Mouse (Mus musculus): ENCODE measurements around the gene Acsf2. TPM values are rescaled to one million over a fixed set of nuclear protein-coding genes. Genes with fewer than 3 reads are reported as not detected.

Gene Acsf2
- polyA plus RNA-seq, 1 experiment from 2014 or later: 1.4 TPM

Other genes starting within 250 kb of the Acsf2 start
- 0.31 and 0.54 TPM in 2 replicates for gene Abcc3, start 208.9 kb downstream of the Acsf2 start, polyA plus RNA-seq (2015; fragmentation: Nextera tagmentation; extraction: Ambion mirVana)
- 5.4 and 8.4 TPM in 2 replicates for gene Cacna1g, start 127.7 kb downstream of the Acsf2 start, polyA plus RNA-seq (2015; fragmentation: Nextera tagmentation; extraction: Ambion mirVana)
- gene Spata20, start 115.7 kb downstream of the Acsf2 start, polyA plus RNA-seq (2015; fragmentation: Nextera tagmentation; extraction: Ambion mirVana): 0.18 TPM in 1 of 2 replicates, not detected in the other
- 0.15 and 0.34 TPM in 2 replicates for gene Epn3, start 101.9 kb downstream of the Acsf2 start, polyA plus RNA-seq (2015; fragmentation: Nextera tagmentation; extraction: Ambion mirVana)
- gene Mycbpap, start 80.1 kb downstream of the Acsf2 start, polyA plus RNA-seq (2015; fragmentation: Nextera tagmentation; extraction: Ambion mirVana): 2.2 and 2.5 TPM in 2 replicates
- gene Rsad1, start 52.6 kb downstream of the Acsf2 start, polyA plus RNA-seq (2015; fragmentation: Nextera tagmentation; extraction: Ambion mirVana): 3.1 and 3.7 TPM in 2 replicates
- gene Chad, start 36.8 kb downstream of the Acsf2 start, polyA plus RNA-seq (2015; fragmentation: Nextera tagmentation; extraction: Ambion mirVana): 0.14 and 0.19 TPM in 2 replicates
- gene Lrrc59, start 27.9 kb upstream of the Acsf2 start, polyA plus RNA-seq (2015; fragmentation: Nextera tagmentation; extraction: Ambion mirVana): 165 and 182 TPM in 2 replicates
- gene Mrpl27, start 51.9 kb upstream of the Acsf2 start, polyA plus RNA-seq (2015; fragmentation: Nextera tagmentation; extraction: Ambion mirVana): 144 and 153 TPM in 2 replicates
- 26.6 and 31.7 TPM in 2 replicates for gene Eme1, start 52.1 kb upstream of the Acsf2 start, polyA plus RNA-seq (2015; fragmentation: Nextera tagmentation; extraction: Ambion mirVana)
- gene Xylt2, start 75.6 kb upstream of the Acsf2 start, polyA plus RNA-seq (2015; fragmentation: Nextera tagmentation; extraction: Ambion mirVana): 8.2 and 8.7 TPM in 2 replicates
- not detected in 2 replicates for gene Gm11541, start 102.6 kb upstream of the Acsf2 start, polyA plus RNA-seq (2015; fragmentation: Nextera tagmentation; extraction: Ambion mirVana)
- not detected in 2 replicates for gene Cdc34b, start 139.9 kb upstream of the Acsf2 start, polyA plus RNA-seq (2015; fragmentation: Nextera tagmentation; extraction: Ambion mirVana)
- gene Tmem92, start 180.8 kb upstream of the Acsf2 start, polyA plus RNA-seq (2015; fragmentation: Nextera tagmentation; extraction: Ambion mirVana): not detected in 2 replicates

Measured in forebrain, embryonic 13.5 days (tissue).